In genomic region chr19:34877898-34878602, GRCm38 (mm10) we compare ENCODE assay signal across 8 mouse cellular contexts. TPM values are rescaled to one million over a fixed set of nuclear protein-coding genes. Genes with fewer than 3 reads are reported as not detected.
DNase-seq lines count a peak whose midpoint lies in the region; ATAC-seq lines count a peak whose summit lies in the region.

No protein-coding gene starts in this region.

- peak; percentile 93 for ATAC-seq in neural tube, embryonic 11.5 days (ENCODE audit: insufficient read depth, low FRiP score, low TSS enrichment)
- peak; percentile 97 for ATAC-seq in embryonic facial prominence, embryonic 12.5 days (ENCODE audit: insufficient number of reproducible peaks, insufficient read depth, low FRiP score, low TSS enrichment)
- peak; percentile 95 for ATAC-seq in limb, embryonic 11.5 days (ENCODE audit: insufficient number of reproducible peaks, low FRiP score, low TSS enrichment, low read depth)
- ATAC-seq in midbrain, embryonic 14.5 days (ENCODE audit: low FRiP score, low TSS enrichment), result peak; percentile 94

- peaks cover 6% of the 10 kb centered on the region for H3K4me1 ChIP-seq in neural tube, embryonic 11.5 days (ENCODE audit: control insufficient read depth, insufficient read depth, low read length)
- H3K4me1 ChIP-seq in embryonic facial prominence, embryonic 12.5 days, result peaks cover 13% of the 10 kb centered on the region; the same call in 1 of the 2 replicates
- 0 out of 2 replicates have a peak, but pooled peaks cover 4% of the 10 kb centered on the region for H3K4me1 ChIP-seq in limb, embryonic 11.5 days (ENCODE audit: control insufficient read depth, insufficient read depth, low read length)
- 0 out of 2 replicates have a peak, but pooled peaks cover 14% of the 10 kb centered on the region for H3K4me1 ChIP-seq in midbrain, embryonic 14.5 days (ENCODE audit: control insufficient read depth, insufficient read depth, low read length)

- H3K27ac ChIP-seq in neural tube, embryonic 11.5 days (ENCODE audit: low read depth, low read length), result peak overlapping the region; percentile 97
- peak overlapping the region; percentile 97 for H3K27ac ChIP-seq in embryonic facial prominence, embryonic 12.5 days
- peak overlapping the region; percentile 95 for H3K27ac ChIP-seq in limb, embryonic 11.5 days (replicated peaks; ENCODE audit: low read depth, low read length)
- peak overlapping the region; percentile 97 for H3K27ac ChIP-seq in midbrain, embryonic 14.5 days (replicated peaks; ENCODE audit: low read depth, low read length)

- peak overlapping the region; percentile 80 for H3K4me2 ChIP-seq in neural tube, embryonic 11.5 days (ENCODE audit: low read depth)
- H3K4me2 ChIP-seq in embryonic facial prominence, embryonic 12.5 days (replicated peaks), result peak overlapping the region; percentile 65
- H3K4me2 ChIP-seq in limb, embryonic 11.5 days (ENCODE audit: low read depth, severe bottlenecking), result peak overlapping the region; percentile 71
- H3K4me2 ChIP-seq in midbrain, embryonic 14.5 days (ENCODE audit: low read length), result peak overlapping the region; percentile 77

- no peaks in the 10 kb centered on the region for H3K36me3 ChIP-seq in neural tube, embryonic 11.5 days (ENCODE audit: control insufficient read depth, insufficient read depth, low read length)
- H3K36me3 ChIP-seq in embryonic facial prominence, embryonic 12.5 days, result no peaks in the 10 kb centered on the region
- H3K36me3 ChIP-seq in limb, embryonic 11.5 days (ENCODE audit: control insufficient read depth, insufficient read depth, low read length), result no peaks in the 10 kb centered on the region
- H3K36me3 ChIP-seq in midbrain, embryonic 14.5 days (ENCODE audit: control insufficient read depth, insufficient read depth, low read length), result no peaks in the 10 kb centered on the region

- H3K4me3 ChIP-seq in neural tube, embryonic 11.5 days (ENCODE audit: low read depth, low read length), result peak overlapping the region; percentile 89
- H3K4me3 ChIP-seq in embryonic facial prominence, embryonic 12.5 days, result peak overlapping the region; percentile 87
- peak overlapping the region; percentile 80 for H3K4me3 ChIP-seq in limb, embryonic 11.5 days (ENCODE audit: low read depth, low read length)
- H3K4me3 ChIP-seq in midbrain, embryonic 14.5 days (replicated peaks; ENCODE audit: low read depth, low read length), result peak overlapping the region; percentile 94

- peak overlapping the region; percentile 96 for H3K9ac ChIP-seq in neural tube, embryonic 11.5 days (ENCODE audit: low read length)
- H3K9ac ChIP-seq in embryonic facial prominence, embryonic 12.5 days, result peak overlapping the region; percentile 93
- peak overlapping the region; percentile 96 for H3K9ac ChIP-seq in limb, embryonic 11.5 days (ENCODE audit: low read length)
- H3K9ac ChIP-seq in midbrain, embryonic 14.5 days (replicated peaks; ENCODE audit: low read length), result peak overlapping the region; percentile 96

- peak; percentile 85 for DNase-seq in neural tube, embryonic 11.5 days (ENCODE audit: low spot score)
- DNase-seq in neural tube, embryonic 10.5 days (ENCODE audit: extremely low spot score, low spot score), result no peak
- peak; percentile 99 for DNase-seq in heart, adult 11 months
- DNase-seq in kidney, adult 18-20 months, result peak; percentile 93
- peak; percentile 87 for DNase-seq in limb, embryonic 11.5 days (ENCODE audit: low spot score)
- DNase-seq in midbrain, embryonic 14.5 days, result peak; percentile 92
- peak; percentile 55 to 74 for DNase-seq in spleen, postnatal 10 days (ENCODE audit: low spot score in 2 of 2)

- H3K9me3 ChIP-seq in neural tube, embryonic 11.5 days (ENCODE audit: control insufficient read depth, low read length), result no peaks in the 10 kb centered on the region
- no peaks in the 10 kb centered on the region for H3K9me3 ChIP-seq in embryonic facial prominence, embryonic 12.5 days
- H3K9me3 ChIP-seq in limb, embryonic 11.5 days (ENCODE audit: control insufficient read depth, low read length), result no peaks in the 10 kb centered on the region
- H3K9me3 ChIP-seq in midbrain, embryonic 14.5 days (ENCODE audit: control insufficient read depth, low read length), result no peaks in the 10 kb centered on the region

- under 1% methylated on average over 38 of the region's 45 CpGs for whole genome bisulfite sequencing in neural tube, embryonic 11.5 days
- WGBS in embryonic facial prominence, embryonic 12.5 days, result under 1% methylated on average over 45 of the region's 45 CpGs
- WGBS in limb, embryonic 11.5 days, result under 1% methylated on average over 45 of the region's 45 CpGs
- 1% methylated on average over 45 of the region's 45 CpGs for WGBS in midbrain, embryonic 14.5 days

- no peaks in the 10 kb centered on the region for H3K27me3 ChIP-seq in neural tube, embryonic 11.5 days (ENCODE audit: control insufficient read depth, insufficient read depth, low read length)
- H3K27me3 ChIP-seq in embryonic facial prominence, embryonic 12.5 days, result no peaks in the 10 kb centered on the region
- H3K27me3 ChIP-seq in limb, embryonic 11.5 days (ENCODE audit: control insufficient read depth, insufficient read depth, low read length), result no peaks in the 10 kb centered on the region
- no peaks in the 10 kb centered on the region for H3K27me3 ChIP-seq in midbrain, embryonic 14.5 days (ENCODE audit: control insufficient read depth, insufficient read depth, low read length)

RNA-seq across cellular contexts. Expression of gene Pank1, which starts 1.2 kb away (rescaled TPM):
- 8.9 and 9.4 TPM in 2 replicates for polyA plus RNA-seq in neural tube, embryonic 11.5 days (2014; fragmentation: Nextera tagmentation; extraction: Ambion mirVana)
- 8.5 and 9.6 TPM in 2 replicates for polyA plus RNA-seq in embryonic facial prominence, embryonic 12.5 days (2016; fragmentation: Nextera tagmentation; extraction: Ambion mirVana)
- 10.4 and 10.8 TPM in 2 replicates for polyA plus RNA-seq in limb, embryonic 11.5 days (2014; fragmentation: Nextera tagmentation; extraction: Ambion mirVana)
- polyA plus RNA-seq in midbrain, embryonic 14.5 days (2014; fragmentation: Nextera tagmentation; extraction: Ambion mirVana), result 10.5 and 10.7 TPM in 2 replicates

RNA-seq across cellular contexts. Expression of gene Kif20b, which starts 44.1 kb away (rescaled TPM):
- 57.0 and 58.4 TPM in 2 replicates for polyA plus RNA-seq in neural tube, embryonic 11.5 days (2014; fragmentation: Nextera tagmentation; extraction: Ambion mirVana)
- polyA plus RNA-seq in embryonic facial prominence, embryonic 12.5 days (2016; fragmentation: Nextera tagmentation; extraction: Ambion mirVana), result 65.8 and 80.0 TPM in 2 replicates
- 77.8 and 84.9 TPM in 2 replicates for polyA plus RNA-seq in limb, embryonic 11.5 days (2014; fragmentation: Nextera tagmentation; extraction: Ambion mirVana)
- 8.7 and 14.1 TPM in 2 replicates for polyA plus RNA-seq in midbrain, embryonic 14.5 days (2014; fragmentation: Nextera tagmentation; extraction: Ambion mirVana)
